Mouse (Mus musculus): ENCODE results near the gene Tfrc.

DNA sequence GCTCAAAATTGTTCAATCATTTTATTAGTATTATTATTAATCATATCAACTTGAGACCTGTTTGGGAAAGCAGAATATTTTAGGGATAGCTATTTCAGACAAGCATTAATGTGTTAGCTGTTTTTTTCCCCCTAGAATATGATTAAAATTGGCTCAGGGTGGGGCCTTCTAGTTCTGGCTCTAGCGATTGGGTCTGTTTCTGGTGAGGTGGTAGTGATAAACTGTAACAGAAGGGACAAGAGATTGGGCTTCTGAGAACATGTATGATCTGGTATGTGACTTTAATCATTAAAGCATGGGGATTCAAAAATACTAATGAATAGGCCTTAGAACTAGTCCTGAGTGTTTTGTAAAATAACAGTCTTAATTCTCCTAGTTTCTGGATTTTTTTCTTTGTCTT, 3.3 kb downstream of the Tfrc start:
- TF ChIP-seq CTCF (conservative IDR thresholded peaks at IDR 0.05; ENCODE audit: insufficient read depth, insufficient read length, low read depth, low read length) (no peak), POLR2A (IDR thresholded peaks at IDR 0.05; ENCODE audit: low read depth, low read length) (no peak)

Data from kidney, adult 2 months (tissue).